Mouse (Mus musculus) myocyte (in vitro differentiated cells): ENCODE measurements around the gene Swt1. TPM values are rescaled to one million over a fixed set of nuclear protein-coding genes. Genes with fewer than 3 reads are reported as not detected.
A peak's percentile ranks its signal among the peaks of the same experiment; 100 is the strongest.

ENCODE experiments used
- H3K27me3 ChIP-seq: one replicate; pipeline ENCODE4 v1.6.1; 2011; ENCODE audit not compliant: control insufficient read depth, insufficient read depth, insufficient read length
- H3K36me3 ChIP-seq: one replicate; pipeline ENCODE4 v1.6.1; 2011; ENCODE audit not compliant: control insufficient read depth, insufficient read depth
- H3K4me2 ChIP-seq: one replicate; pipeline ENCODE4 v1.6.1; 2011; ENCODE audit warnings: low read depth, control low read depth
- H3K4me3 ChIP-seq: one replicate; pipeline ENCODE4 v1.5.1; 2011; ENCODE audit warnings: mild to moderate bottlenecking, control low read depth, moderate library complexity
- H3K79me2 ChIP-seq: one replicate; pipeline ENCODE4 v1.6.1; 2011; ENCODE audit not compliant: control insufficient read depth, insufficient read depth
- H3ac ChIP-seq: one replicate; pipeline ENCODE4 v1.6.1; 2011; ENCODE audit not compliant: control insufficient read depth, insufficient read length
- CEBPB ChIP-seq: IDR thresholded peaks from 2 replicates; pipeline ENCODE4 v1.6.1; 2011; ENCODE audit warnings: mild to moderate bottlenecking, moderate library complexity; ENCODE audit not compliant: poor library complexity, insufficient read depth, severe bottlenecking
- E2F4 ChIP-seq: IDR thresholded peaks from one replicate; pipeline ENCODE4 v1.6.1; 2011; ENCODE audit warnings: mild to moderate bottlenecking, control low read depth, moderate library complexity; ENCODE audit not compliant: insufficient read depth
- MAX ChIP-seq: IDR thresholded peaks from one replicate; pipeline ENCODE4 v1.6.1; 2011; ENCODE audit warnings: low read depth, mild to moderate bottlenecking, control low read depth
- MYOD1 ChIP-seq, 3 experiments: IDR thresholded peaks; one replicate each; pipeline ENCODE4 v1.6.1; 2011; ENCODE audit warnings: control low read depth in 2 of 3, low read depth in 2 of 3, mild to moderate bottlenecking in 2 of 3, moderate library complexity in 1 of 3; ENCODE audit not compliant: insufficient read length in 2 of 3, control insufficient read depth in 1 of 3
- MYOG ChIP-seq, 3 experiments: IDR thresholded peaks; one replicate each; pipeline ENCODE4 v1.6.1; 2011; ENCODE audit warnings: control low read depth in 2 of 3, low read depth in 2 of 3, mild to moderate bottlenecking in 2 of 3; ENCODE audit not compliant: insufficient read length in 2 of 3, control insufficient read depth in 1 of 3, insufficient read depth in 1 of 3
- POLR2A ChIP-seq: IDR thresholded peaks from one replicate; pipeline ENCODE4 v1.6.1; 2011; ENCODE audit warnings: low read depth, mild to moderate bottlenecking, control low read depth, moderate library complexity; ENCODE audit not compliant: insufficient read length
- POLR2AphosphoS2 ChIP-seq: IDR thresholded peaks from one replicate; pipeline ENCODE4 v1.6.1; 2011; ENCODE audit warnings: low read depth, control low read depth; ENCODE audit not compliant: insufficient read length
- REST ChIP-seq: IDR thresholded peaks from one replicate; pipeline ENCODE4 v1.6.1; 2011; ENCODE audit warnings: mild to moderate bottlenecking, control low read depth, moderate library complexity; ENCODE audit not compliant: insufficient read depth, insufficient read length
- SRF ChIP-seq: IDR thresholded peaks from one replicate; pipeline ENCODE4 v1.6.1; 2011; ENCODE audit warnings: low read depth; ENCODE audit not compliant: control insufficient read depth, insufficient read length
- TCF12 ChIP-seq: IDR thresholded peaks from one replicate; pipeline ENCODE4 v1.6.1; 2011; ENCODE audit warnings: mild to moderate bottlenecking, control low read depth; ENCODE audit not compliant: poor library complexity, insufficient read depth, severe bottlenecking
- TCF3 ChIP-seq: IDR thresholded peaks from one replicate; pipeline ENCODE4 v1.6.1; 2011; ENCODE audit warnings: low read depth, control low read depth; ENCODE audit not compliant: insufficient read length
- USF1 ChIP-seq: IDR thresholded peaks from one replicate; pipeline ENCODE4 v1.6.1; 2011; ENCODE audit warnings: low read depth, mild to moderate bottlenecking, control low read depth, moderate library complexity
- polyA plus RNA-seq: library from polyadenylated mRNA; unstranded; fragments of >200 nt; fragmentation: generic; extraction: Trizol; gene quantifications from one replicate; pipeline ENCODE4 v1.2.1, GENCODE M21; 2012; ENCODE audit warnings: missing spikeins

Swt1 gene
- polyA plus RNA-seq, 1 experiment = 2.7 TPM

GRCm38 (mm10) chr1:151409827-151410226 is 18.4 kb downstream of the Swt1 start:
- no peaks in the 10 kb centered on the region for H3K79me2 ChIP-seq
- TF ChIP-seq SRF (no peak), TCF3 (no peak)
- H3K4me2 ChIP-seq = no peak overlapping the region
- H3K36me3 ChIP-seq = peaks cover 33% of the 10 kb centered on the region
- no peak overlapping the region for H3ac ChIP-seq
- no peaks in the 10 kb centered on the region for H3K27me3 ChIP-seq
- no peak overlapping the region for H3K4me3 ChIP-seq

- no peaks in the 10 kb centered on the region for H3K79me2 ChIP-seq
- no peak overlapping the region for H3K4me2 ChIP-seq
- no peak overlapping the region for H3ac ChIP-seq
- no peak overlapping the region for H3K4me3 ChIP-seq
- TF ChIP-seq REST (peak; percentile 68), TCF12 (no peak)
- H3K27me3 ChIP-seq = no peaks in the 10 kb centered on the region
- peaks cover 21% of the 10 kb centered on the region for H3K36me3 ChIP-seq
These were observed 38.2 kb downstream of the Swt1 start for GRCm38 (mm10) chr1:151390029-151390428.

- Histone ChIP-seq H3K36me3 (peaks cover 11% of the 10 kb centered on the region), H3K27me3 (no peaks in the 10 kb centered on the region), H3K79me2 (no peaks in the 10 kb centered on the region), H3K4me2 (no peak overlapping the region), H3ac (no peak overlapping the region), H3K4me3 (no peak overlapping the region)
- TF ChIP-seq MYOG (IDR thresholded peaks at IDR 0.05; ENCODE audit: control insufficient read depth in 1 of 3, insufficient read depth in 1 of 3, insufficient read length in 2 of 3, low read depth in 2 of 3) (no peak), CEBPB (no peak), POLR2A (no peak), USF1 (no peak), MAX (no peak), POLR2AphosphoS2 (no peak), E2F4 (no peak)
These were observed 50.9 kb downstream of the Swt1 start for GRCm38 (mm10) chr1:151377353-151377752.

- H3ac ChIP-seq = no peak overlapping the region
- no peaks in the 10 kb centered on the region for H3K79me2 ChIP-seq
- TF ChIP-seq E2F4 (no peak), USF1 (no peak), MYOD1 (IDR thresholded peaks at IDR 0.05; ENCODE audit: control insufficient read depth in 1 of 3, insufficient read length in 2 of 3, low read depth in 2 of 3) (no peak), REST (no peak), TCF12 (no peak), MYOG (IDR thresholded peaks at IDR 0.05; ENCODE audit: control insufficient read depth in 1 of 3, insufficient read depth in 1 of 3, insufficient read length in 2 of 3, low read depth in 2 of 3) (no peak), MAX (no peak), TCF3 (no peak), POLR2A (no peak), POLR2AphosphoS2 (no peak), CEBPB (no peak), SRF (no peak)
- no peak overlapping the region for H3K4me3 ChIP-seq
- H3K27me3 ChIP-seq = no peaks in the 10 kb centered on the region
- peaks cover 16% of the 10 kb centered on the region for H3K36me3 ChIP-seq
- H3K4me2 ChIP-seq = no peak overlapping the region
These were observed 55.4 kb downstream of the Swt1 start for GRCm38 (mm10) chr1:151372823-151373222.

- TF ChIP-seq SRF (no peak), CEBPB (0 out of 2 replicates have a peak, but pooled peaks have one; percentile 8)
- peaks cover 21% of the 10 kb centered on the region for H3K36me3 ChIP-seq
- no peak overlapping the region for H3ac ChIP-seq
- no peak overlapping the region for H3K4me2 ChIP-seq
- H3K4me3 ChIP-seq = no peak overlapping the region
- H3K79me2 ChIP-seq = no peaks in the 10 kb centered on the region
- H3K27me3 ChIP-seq = no peaks in the 10 kb centered on the region
These were observed 56.7 kb downstream of the Swt1 start for GRCm38 (mm10) chr1:151371543-151371942.

- no peak overlapping the region for H3K4me2 ChIP-seq
- H3K27me3 ChIP-seq = no peaks in the 10 kb centered on the region
- no peaks in the 10 kb centered on the region for H3K79me2 ChIP-seq
- H3ac ChIP-seq = no peak overlapping the region
- H3K4me3 ChIP-seq = no peak overlapping the region
- H3K36me3 ChIP-seq = peaks cover 30% of the 10 kb centered on the region
- no peak for TF ChIP-seq CEBPB
- no peak for TF ChIP-seq POLR2A
- TF ChIP-seq E2F4 = no peak
- no peak for TF ChIP-seq MYOD1 (IDR thresholded peaks at IDR 0.05; ENCODE audit: control insufficient read depth in 1 of 3, insufficient read length in 2 of 3, low read depth in 2 of 3)
- TF ChIP-seq TCF3 = no peak
- no peak for TF ChIP-seq MAX
- no peak for TF ChIP-seq USF1
- TF ChIP-seq MYOG (IDR thresholded peaks at IDR 0.05; ENCODE audit: control insufficient read depth in 1 of 3, insufficient read depth in 1 of 3, insufficient read length in 2 of 3, low read depth in 2 of 3) = no peak
- no peak for TF ChIP-seq SRF
These were observed 57.7 kb downstream of the Swt1 start for GRCm38 (mm10) chr1:151370573-151370972.
